Mouse (Mus musculus): ENCODE measurements at regions not wholly inside any gene's neighbourhood (a gene's known extent, or its start where the extent isn't known, plus 50 kb on each side); places are given as distances from the start of the nearest gene placed in this dataset.
A peak's percentile ranks its signal among the peaks of the same experiment; 100 is the strongest.
"Not testable (repeated sequence)": the region's sequence is repeated elsewhere in the genome, so short reads cannot be mapped to it uniquely, and the experiment has no call there.

GRCm38 (mm10) chr10:30328334-30329014 is 128.1 kb upstream of the Cenpw start:
- Histone ChIP-seq H3K9me3 (replicated peaks; ENCODE audit: low read length) (no peaks in the 10 kb centered on the region), H3K27me3 (ENCODE audit: insufficient read depth, low read length) (no peaks in the 10 kb centered on the region), H3K36me3 (ENCODE audit: insufficient read depth, low read length) (no peaks in the 10 kb centered on the region), H3K27ac (no peak overlapping the region), H3K4me3 (replicated peaks; ENCODE audit: low read depth, low read length) (no peak overlapping the region), H3K4me1 (replicated peaks; ENCODE audit: insufficient read depth, low read length) (no peaks in the 10 kb centered on the region), H3K4me2 (ENCODE audit: low read length) (no peak overlapping the region), H3K9ac (ENCODE audit: low read depth, low read length) (no peak overlapping the region)
- peak; percentile 41; the same call in 1 of the 2 replicates for ATAC-seq (replicated peaks; ENCODE audit: low FRiP score, low read depth)
- TF ChIP-seq CTCF (IDR thresholded peaks at IDR 0.05; ENCODE audit: low read depth), result no peak
- DNase-seq (ENCODE audit: low spot score), result peak; percentile 55
- WGBS, result 26% methylated on average over 10 of the region's 10 CpGs

GRCm38 (mm10) chr10:30327849-30328248 is 127.5 kb upstream of the Cenpw start:
- no peak for TF ChIP-seq CTCF (IDR thresholded peaks at IDR 0.05; ENCODE audit: low read depth)
- H3K36me3 ChIP-seq (ENCODE audit: insufficient read depth, low read length), result no peaks in the 10 kb centered on the region
- ATAC-seq (replicated peaks; ENCODE audit: low FRiP score, low read depth) (peak; percentile 93), DNase-seq (ENCODE audit: low spot score) (peak; percentile 88)
- H3K27me3 ChIP-seq (ENCODE audit: insufficient read depth, low read length), result no peaks in the 10 kb centered on the region
- 0 out of 2 replicates have a peak overlapping the region, but pooled peaks have one; percentile 8 for H3K4me2 ChIP-seq (ENCODE audit: low read length)
- no peak overlapping the region for H3K9ac ChIP-seq (ENCODE audit: low read depth, low read length)
- 25% methylated on average over 8 of the region's 8 CpGs for WGBS
- no peaks in the 10 kb centered on the region for H3K4me1 ChIP-seq (replicated peaks; ENCODE audit: insufficient read depth, low read length)
- H3K9me3 ChIP-seq (replicated peaks; ENCODE audit: low read length), result no peaks in the 10 kb centered on the region
- no peak overlapping the region for H3K4me3 ChIP-seq (replicated peaks; ENCODE audit: low read depth, low read length)
- H3K27ac ChIP-seq, result no peak overlapping the region

- no peak for TF ChIP-seq CTCF (IDR thresholded peaks at IDR 0.05; ENCODE audit: low read depth)
- DNase-seq (ENCODE audit: low spot score), result no peak
- Histone ChIP-seq H3K4me1 (replicated peaks; ENCODE audit: insufficient read depth, low read length) (no peaks in the 10 kb centered on the region), H3K27ac (no peak overlapping the region), H3K4me3 (replicated peaks; ENCODE audit: low read depth, low read length) (no peak overlapping the region), H3K9ac (ENCODE audit: low read depth, low read length) (no peak overlapping the region), H3K36me3 (ENCODE audit: insufficient read depth, low read length) (no peaks in the 10 kb centered on the region), H3K9me3 (replicated peaks; ENCODE audit: low read length) (no peaks in the 10 kb centered on the region), H3K27me3 (ENCODE audit: insufficient read depth, low read length) (no peaks in the 10 kb centered on the region), H3K4me2 (ENCODE audit: low read length) (no peak overlapping the region)
- ATAC-seq (replicated peaks; ENCODE audit: low FRiP score, low read depth), result no peak
- WGBS, result 46% methylated on average over 1 of the region's 1 CpGs
These were observed 126.5 kb upstream of the Cenpw start for GRCm38 (mm10) chr10:30326861-30327260.

GRCm38 (mm10) chr10:30295871-30296270 is 95.5 kb upstream of the Cenpw start:
- H3K9ac ChIP-seq (ENCODE audit: low read depth, low read length); H3K27ac ChIP-seq: not testable (repeated sequence)
- 83% methylated on average over 1 of the region's 7 CpGs for WGBS

GRCm38 (mm10) chr10:30281666-30282065 is 81.3 kb upstream of the Cenpw start:
- Histone ChIP-seq H3K27ac (no peak overlapping the region), H3K4me1 (replicated peaks; ENCODE audit: insufficient read depth, low read length) (0 out of 2 replicates have a peak, but pooled peaks cover 5% of the 10 kb centered on the region), H3K4me2 (ENCODE audit: low read length) (no peak overlapping the region), H3K36me3 (ENCODE audit: insufficient read depth, low read length) (no peaks in the 10 kb centered on the region), H3K9me3 (replicated peaks; ENCODE audit: low read length) (no peaks in the 10 kb centered on the region; the same call in 1 of the 2 replicates), H3K9ac (ENCODE audit: low read depth, low read length) (no peak overlapping the region), H3K27me3 (ENCODE audit: insufficient read depth, low read length) (no peaks in the 10 kb centered on the region), H3K4me3 (replicated peaks; ENCODE audit: low read depth, low read length) (no peak overlapping the region)
- no peak for DNase-seq (ENCODE audit: low spot score)
- 62% methylated on average over 2 of the region's 2 CpGs for WGBS
- peak; percentile 57; the same call in 1 of the 2 replicates for ATAC-seq (replicated peaks; ENCODE audit: low FRiP score, low read depth)
- no peak for TF ChIP-seq CTCF (IDR thresholded peaks at IDR 0.05; ENCODE audit: low read depth)

More at GRCm38 (mm10) chr10:30295871-30296270, 95.5 kb upstream of the Cenpw start:
- not testable (repeated sequence) for H3K9me3 ChIP-seq (replicated peaks; ENCODE audit: low read length); H3K27me3 ChIP-seq (ENCODE audit: insufficient read depth, low read length); H3K4me3 ChIP-seq (replicated peaks; ENCODE audit: low read depth, low read length); H3K4me1 ChIP-seq (replicated peaks; ENCODE audit: insufficient read depth, low read length); DNase-seq (ENCODE audit: low spot score); H3K4me2 ChIP-seq (ENCODE audit: low read length); H3K36me3 ChIP-seq (ENCODE audit: insufficient read depth, low read length); ATAC-seq (replicated peaks; ENCODE audit: low FRiP score, low read depth)

- DNase-seq (ENCODE audit: low spot score) (peak; percentile 80), ATAC-seq (replicated peaks; ENCODE audit: low FRiP score, low read depth) (no peak)
- no peak overlapping the region for H3K27ac ChIP-seq
These were observed 80.1 kb upstream of the Cenpw start for GRCm38 (mm10) chr10:30280451-30280850.

More at GRCm38 (mm10) chr10:30280451-30280850, 80.1 kb upstream of the Cenpw start:
- no peaks in the 10 kb centered on the region for H3K27me3 ChIP-seq (ENCODE audit: insufficient read depth, low read length)
- no peaks in the 10 kb centered on the region for H3K36me3 ChIP-seq (ENCODE audit: insufficient read depth, low read length)
- no peak overlapping the region for H3K4me2 ChIP-seq (ENCODE audit: low read length)
- TF ChIP-seq CTCF (IDR thresholded peaks at IDR 0.05; ENCODE audit: low read depth), result no peak
- H3K4me1 ChIP-seq (replicated peaks; ENCODE audit: insufficient read depth, low read length), result 0 out of 2 replicates have a peak, but pooled peaks cover 5% of the 10 kb centered on the region
- H3K9ac ChIP-seq (ENCODE audit: low read depth, low read length), result no peak overlapping the region
- no peaks in the 10 kb centered on the region; the same call in 1 of the 2 replicates for H3K9me3 ChIP-seq (replicated peaks; ENCODE audit: low read length)
- no peak overlapping the region for H3K4me3 ChIP-seq (replicated peaks; ENCODE audit: low read depth, low read length)
- WGBS, result 24% methylated on average over 1 of the region's 1 CpGs

All from kidney, postnatal 0 days (tissue).